ENCODE assay signal across 8 mouse cellular contexts in genomic region chr16:4214631-4215240, GRCm38 (mm10). TPM values are rescaled to one million over a fixed set of nuclear protein-coding genes. Genes with fewer than 3 reads are reported as not detected.
A peak's percentile ranks its signal among the peaks of the same experiment; 100 is the strongest.
DNase-seq lines count a peak whose midpoint lies in the region; ATAC-seq and TF ChIP-seq lines count a peak whose summit lies in the region.

No protein-coding gene starts in this region.

- peak; percentile 35; the same call in 1 of the 2 replicates for ATAC-seq in kidney, embryonic 15.5 days (replicated peaks; ENCODE audit: low FRiP score)
- ATAC-seq in forebrain, postnatal 0 days: 0 out of 2 replicates have a peak, but pooled peaks have one; percentile 0
- ATAC-seq in liver, postnatal 0 days: no peak

- WGBS in kidney, embryonic 15.5 days: 36% methylated on average over 10 of the region's 10 CpGs
- 38% methylated on average over 10 of the region's 10 CpGs for WGBS in forebrain, postnatal 0 days
- 50% methylated on average over 10 of the region's 10 CpGs for WGBS in liver, postnatal 0 days (ENCODE audit: insufficient replicate concordance)

- H3K4me3 ChIP-seq in kidney, embryonic 15.5 days (replicated peaks): peak overlapping the region; percentile 98
- H3K4me3 ChIP-seq in bone marrow macrophage, adult 2 months (ENCODE audit: insufficient read depth, low read length): peak overlapping the region; percentile 92
- H3K4me3 ChIP-seq in forebrain, postnatal 0 days (ENCODE audit: low read depth, low read length): peak overlapping the region; percentile 77
- peak overlapping the region; percentile 94 for H3K4me3 ChIP-seq in liver, postnatal 0 days (ENCODE audit: low read depth, low read length)

- peak overlapping the region; percentile 95 for H3K4me2 ChIP-seq in kidney, embryonic 15.5 days
- peak overlapping the region; percentile 86 for H3K4me2 ChIP-seq in forebrain, postnatal 0 days (ENCODE audit: low read depth)
- H3K4me2 ChIP-seq in liver, postnatal 0 days (ENCODE audit: low read depth, low read length): peak overlapping the region; percentile 93

- H3K27me3 ChIP-seq in kidney, embryonic 15.5 days: peaks cover 13% of the 10 kb centered on the region; the same call in 1 of the 2 replicates
- 0 out of 2 replicates have a peak, but pooled peaks cover 2% of the 10 kb centered on the region for H3K27me3 ChIP-seq in forebrain, postnatal 0 days (ENCODE audit: insufficient read depth, low read length)
- no peaks in the 10 kb centered on the region for H3K27me3 ChIP-seq in liver, postnatal 0 days (ENCODE audit: insufficient read depth, low read length)

- DNase-seq in kidney, postnatal 10 days: no peak
- DNase-seq in forebrain, postnatal 0 days: no peak
- DNase-seq in liver, postnatal 0 days: no peak
- DNase-seq in embryo, embryonic 10.5 days (ENCODE audit: low spot score): no peak
- DNase-seq in thymus, postnatal 10 days (ENCODE audit: low spot score in 2 of 2): no peak
- no peak for DNase-seq in kidney, adult 8-10 months

- H3K4me1 ChIP-seq in kidney, embryonic 15.5 days: peaks cover 17% of the 10 kb centered on the region
- H3K4me1 ChIP-seq in bone marrow macrophage, adult 2 months (ENCODE audit: control insufficient read depth, insufficient read depth, low read length): peaks cover 14% of the 10 kb centered on the region
- peaks cover 20% of the 10 kb centered on the region; the same call in 1 of the 2 replicates for H3K4me1 ChIP-seq in forebrain, postnatal 0 days (ENCODE audit: insufficient read depth)
- peaks cover 21% of the 10 kb centered on the region for H3K4me1 ChIP-seq in liver, postnatal 0 days (ENCODE audit: insufficient read depth)

- no peaks in the 10 kb centered on the region for H3K9me3 ChIP-seq in kidney, embryonic 15.5 days (replicated peaks)
- H3K9me3 ChIP-seq in forebrain, postnatal 0 days (ENCODE audit: low read length): no peaks in the 10 kb centered on the region
- no peaks in the 10 kb centered on the region for H3K9me3 ChIP-seq in liver, postnatal 0 days (ENCODE audit: low read length)

- TF ChIP-seq POLR2A in bone marrow macrophage, adult 2 months (IDR thresholded peaks at IDR 0.05; ENCODE audit: borderline replicate concordance, low read depth, low read length): no peak

- H3K9ac ChIP-seq in kidney, embryonic 15.5 days: peak overlapping the region; percentile 81
- peak overlapping the region; percentile 89 for H3K9ac ChIP-seq in forebrain, postnatal 0 days
- peak overlapping the region; percentile 99 for H3K9ac ChIP-seq in liver, postnatal 0 days (replicated peaks)

- H3K36me3 ChIP-seq in kidney, embryonic 15.5 days: no peaks in the 10 kb centered on the region
- no peaks in the 10 kb centered on the region for H3K36me3 ChIP-seq in forebrain, postnatal 0 days (ENCODE audit: insufficient read depth)
- no peaks in the 10 kb centered on the region for H3K36me3 ChIP-seq in liver, postnatal 0 days (replicated peaks; ENCODE audit: insufficient read depth, low read length)

- no peak for TF ChIP-seq CTCF in bone marrow macrophage, adult 2 months (IDR thresholded peaks at IDR 0.05; ENCODE audit: low read depth, low read length)
- TF ChIP-seq CTCF in forebrain, postnatal 0 days (IDR thresholded peaks at IDR 0.05; ENCODE audit: low read depth): no peak
- TF ChIP-seq CTCF in liver, postnatal 0 days (IDR thresholded peaks at IDR 0.05; ENCODE audit: low read depth): no peak

- H3K27ac ChIP-seq in kidney, embryonic 15.5 days: no peak overlapping the region
- H3K27ac ChIP-seq in bone marrow macrophage, adult 2 months (ENCODE audit: insufficient read depth, low read depth, low read length): no peak overlapping the region
- no peak overlapping the region for H3K27ac ChIP-seq in forebrain, postnatal 0 days (ENCODE audit: low read depth, low read length)
- H3K27ac ChIP-seq in liver, postnatal 0 days (ENCODE audit: low read depth): no peak overlapping the region

- no peak for TF ChIP-seq EP300 in liver, postnatal 0 days (IDR thresholded peaks at IDR 0.05; ENCODE audit: low read depth)

RNA-seq across cellular contexts. Expression of gene Crebbp, which starts 0.9 kb away (rescaled TPM):
- 34.1 and 35.1 TPM in 2 replicates for polyA plus RNA-seq in kidney, embryonic 15.5 days (2015; fragmentation: Nextera tagmentation; extraction: Ambion mirVana)
- polyA plus RNA-seq in bone marrow macrophage, adult 2 months (2012; ENCODE audit: insufficient read depth, insufficient read length, missing spikeins): 41.4 and 44.5 TPM in 2 replicates
- 42.5 and 59.6 TPM in 2 replicates for total RNA-seq in forebrain, postnatal 0 days (2014; rRNA removed)
- 18.5 and 31.4 TPM in 2 replicates for polyA plus RNA-seq in forebrain, postnatal 0 days (2015; fragmentation: Nextera tagmentation; extraction: Ambion mirVana)
- 8.7 and 8.9 TPM in 2 replicates for polyA plus RNA-seq in liver, postnatal 0 days (2015; fragmentation: Nextera tagmentation; extraction: Ambion mirVana)
